Mouse (Mus musculus): ENCODE measurements around the gene Dscam.
"Not testable (repeated sequence)": the region's sequence is repeated elsewhere in the genome, so short reads cannot be mapped to it uniquely, and the experiment has no call there.

The Dscam gene

DNA sequence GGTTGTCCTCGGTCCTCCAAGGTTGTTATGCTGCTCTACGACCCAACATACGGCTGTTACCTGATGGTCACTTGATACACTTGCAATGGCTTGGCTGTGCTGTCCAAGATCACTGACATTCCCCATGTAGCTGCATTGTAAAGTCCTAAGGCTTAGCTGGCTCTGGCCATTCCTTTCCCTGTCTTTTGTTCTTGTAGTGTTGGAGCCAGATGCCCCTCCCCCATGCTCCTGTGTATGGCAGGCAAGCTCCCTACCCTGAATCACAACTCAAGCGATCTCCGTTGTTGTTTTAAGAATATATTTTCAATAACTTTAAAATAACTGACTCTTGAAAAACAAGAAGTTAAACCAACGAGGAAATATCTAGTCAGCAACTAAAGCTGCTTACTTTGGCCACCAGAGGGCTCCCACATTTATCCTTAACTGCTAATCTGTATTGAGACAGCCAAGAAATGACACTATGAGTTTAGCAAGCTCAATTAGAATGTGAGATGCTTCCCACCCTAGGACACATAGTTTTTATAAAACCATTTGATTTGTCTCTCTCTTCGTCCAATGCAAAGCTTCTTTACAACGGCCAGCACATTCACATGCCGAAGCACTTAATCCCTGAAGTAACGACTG lies 273.9 kb downstream of the Dscam start:
- no peak for DNase-seq (ENCODE audit: low read depth, low spot score)

DNA sequence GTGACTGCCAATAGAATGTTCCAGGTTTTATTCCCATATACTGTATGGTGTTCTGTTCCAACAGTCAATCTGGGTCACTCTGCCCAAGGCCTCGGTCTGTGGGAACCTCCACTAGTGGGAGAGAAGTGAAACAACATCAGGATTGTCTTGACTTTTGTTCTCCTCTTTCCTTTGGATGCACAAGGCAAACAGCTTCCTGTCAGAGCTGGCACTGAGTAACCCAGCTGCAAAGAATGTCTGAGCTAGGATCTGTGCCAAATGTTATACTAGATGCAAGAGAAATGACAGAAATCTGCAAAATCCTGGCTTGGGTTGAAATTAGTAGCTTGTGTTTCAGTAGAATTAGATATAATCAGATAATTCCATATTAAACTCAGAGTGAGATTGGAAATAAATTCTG lies 282.5 kb downstream of the Dscam start:
- DNase-seq (ENCODE audit: low read depth, low spot score), result no peak

DNA sequence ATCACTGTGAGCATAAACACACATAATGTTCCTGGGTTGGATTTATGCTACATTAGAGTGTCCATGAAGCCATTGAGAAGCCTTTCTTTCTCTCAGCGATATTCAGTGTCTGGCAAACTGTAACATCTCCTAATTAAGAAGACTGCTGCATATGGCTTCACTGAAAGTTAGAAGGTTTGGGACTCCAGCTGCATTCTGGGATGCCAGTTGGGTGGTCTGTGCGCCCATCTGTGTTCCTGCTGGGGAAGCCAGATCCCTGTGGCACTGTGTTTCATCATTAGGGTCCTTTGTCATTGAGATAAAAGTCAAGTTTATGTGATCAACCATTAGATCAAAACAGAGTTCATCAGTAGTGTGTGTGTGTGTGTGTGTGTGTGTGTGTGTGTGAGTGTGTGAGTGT lies 284.7 kb downstream of the Dscam start:
- no peak for DNase-seq (ENCODE audit: low read depth, low spot score)

DNA sequence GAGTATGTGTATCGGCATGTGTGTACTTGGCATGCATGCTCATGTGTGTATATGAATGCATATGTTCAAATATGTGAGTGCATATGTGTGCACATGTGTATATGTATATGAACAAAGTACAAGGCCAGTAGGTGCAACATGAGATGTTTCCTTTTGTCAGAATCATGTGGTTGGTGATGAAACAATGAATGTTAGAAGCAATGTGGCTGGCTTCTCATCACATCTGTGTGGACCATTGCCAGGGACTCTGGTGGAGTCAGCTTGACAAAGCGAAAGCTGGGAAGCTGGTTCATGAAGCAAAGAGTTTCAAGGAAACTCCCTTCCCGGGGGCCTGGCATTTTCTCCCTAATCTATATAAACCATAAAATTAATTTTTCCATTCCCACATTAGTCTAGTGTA lies 286.0 kb downstream of the Dscam start:
- DNase-seq (ENCODE audit: low read depth, low spot score), result not testable (repeated sequence)

DNA sequence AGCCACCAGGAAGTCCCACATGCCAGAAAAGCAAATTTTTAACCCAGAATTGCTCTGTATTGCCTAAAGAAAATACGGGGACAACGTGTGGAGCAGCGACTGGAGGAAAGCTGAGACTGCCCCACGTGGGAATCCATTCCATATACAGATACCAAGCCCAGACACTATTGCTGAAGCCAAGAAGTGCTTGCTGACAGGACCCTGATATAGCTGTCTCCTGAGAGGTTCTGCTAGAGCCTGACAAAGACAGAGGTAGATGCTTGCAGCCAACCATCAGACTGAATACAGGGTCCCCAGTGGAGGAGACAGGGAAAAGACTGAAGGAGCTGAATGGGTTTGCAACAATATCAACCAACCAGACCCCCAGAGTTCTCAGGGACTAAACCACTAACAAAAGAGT lies 293.3 kb downstream of the Dscam start:
- no peak for DNase-seq (ENCODE audit: low read depth, low spot score)

DNA sequence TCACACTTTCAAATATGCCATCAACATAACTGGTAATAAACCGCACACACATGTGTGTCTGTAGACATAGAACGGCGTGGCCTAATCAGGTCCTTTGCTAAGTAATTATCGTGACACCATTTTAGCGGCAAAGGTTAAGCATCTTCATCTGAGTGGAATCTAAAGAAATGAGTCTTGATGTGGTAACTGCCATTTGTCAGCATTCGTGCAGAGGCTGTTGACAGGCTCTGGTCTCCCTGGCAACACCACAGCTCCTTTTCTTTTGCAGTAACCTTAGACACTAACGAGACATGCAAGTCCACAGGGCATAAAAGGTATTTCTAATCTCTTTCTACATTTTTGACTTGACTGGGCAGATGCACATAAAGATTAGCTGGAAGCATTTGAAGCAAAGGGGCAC lies 297.8 kb downstream of the Dscam start:
- no peak for DNase-seq (ENCODE audit: low read depth, low spot score)

DNA sequence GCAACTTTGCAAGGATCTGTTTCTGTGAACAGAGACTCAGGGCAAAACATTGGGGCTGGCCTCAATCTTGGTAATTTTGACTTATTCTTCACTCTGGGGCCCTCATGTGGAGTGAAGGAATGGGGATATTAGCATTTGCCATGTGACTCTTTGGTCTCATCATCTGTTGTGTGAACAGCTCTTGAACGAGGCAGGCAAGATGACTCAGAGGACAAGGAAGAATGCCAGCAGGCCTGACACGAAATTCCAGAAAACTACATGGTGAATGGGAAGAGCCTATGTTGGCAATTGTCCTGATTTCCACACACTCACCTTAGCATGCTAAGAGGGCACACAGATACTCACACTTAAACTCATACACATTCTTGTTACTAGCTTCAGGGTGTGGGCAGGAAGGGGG lies 313.0 kb downstream of the Dscam start:
- no peak for DNase-seq (ENCODE audit: low read depth, low spot score)

DNA sequence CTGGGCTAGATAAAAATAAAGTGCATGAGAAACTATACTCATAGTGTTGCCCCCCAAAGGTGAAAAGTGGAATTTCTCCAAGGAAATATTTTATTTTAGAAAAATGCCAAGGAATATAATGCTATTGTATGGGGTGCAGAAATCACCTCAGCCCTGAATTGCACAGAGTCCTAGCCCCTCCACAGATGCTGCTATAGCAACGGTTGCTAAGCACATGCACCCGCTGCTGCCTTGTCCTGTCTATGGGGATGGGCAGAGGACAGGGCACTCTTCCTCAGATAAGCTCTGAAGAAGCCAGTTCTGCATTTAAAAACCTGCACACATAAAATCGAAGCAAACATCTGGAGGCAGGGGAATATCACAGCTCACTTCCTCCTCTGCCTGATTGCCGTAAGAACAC lies 315.5 kb downstream of the Dscam start:
- no peak for DNase-seq (ENCODE audit: low read depth, low spot score)

DNA sequence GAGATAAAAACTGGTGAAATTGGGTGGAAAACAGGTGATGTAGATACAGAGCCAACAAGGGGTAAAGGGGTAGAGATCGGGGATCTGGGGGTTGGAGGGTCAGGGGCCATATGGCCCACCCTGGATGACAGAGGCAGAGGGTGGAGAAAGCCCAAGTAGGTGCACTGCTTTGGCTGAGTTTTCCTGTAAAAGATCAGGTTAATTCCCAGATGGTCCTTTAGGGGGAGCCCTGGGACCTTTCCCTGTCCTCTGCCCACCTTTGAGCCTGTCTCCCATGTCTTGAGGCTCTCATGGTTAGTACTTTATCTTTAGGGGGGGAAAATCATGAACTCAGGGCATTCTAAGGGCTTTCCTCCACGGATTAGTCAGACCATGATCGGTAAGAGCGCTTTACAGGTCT lies 318.2 kb downstream of the Dscam start:
- DNase-seq (ENCODE audit: low read depth, low spot score), result peak; percentile 31

DNA sequence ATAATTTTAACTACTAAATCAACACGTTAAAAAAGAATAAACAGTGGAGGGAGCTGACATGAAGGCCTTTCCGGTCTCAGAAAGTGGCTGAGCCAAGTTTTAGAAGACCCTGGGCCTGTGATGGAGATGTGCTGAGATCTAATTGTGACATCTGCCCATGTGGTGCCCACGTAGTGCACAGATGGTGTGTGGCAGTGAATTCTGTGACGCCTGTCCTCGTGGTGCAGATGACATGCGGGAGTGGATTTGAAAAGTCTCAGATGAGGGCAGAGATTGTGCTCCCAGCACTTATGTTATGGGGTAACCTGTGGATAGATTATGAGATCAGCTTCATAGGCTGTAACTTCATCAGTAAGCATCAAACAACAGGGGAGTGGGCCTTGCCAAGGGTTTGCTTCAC lies 321.6 kb downstream of the Dscam start:
- DNase-seq (ENCODE audit: low read depth, low spot score), result no peak

DNA sequence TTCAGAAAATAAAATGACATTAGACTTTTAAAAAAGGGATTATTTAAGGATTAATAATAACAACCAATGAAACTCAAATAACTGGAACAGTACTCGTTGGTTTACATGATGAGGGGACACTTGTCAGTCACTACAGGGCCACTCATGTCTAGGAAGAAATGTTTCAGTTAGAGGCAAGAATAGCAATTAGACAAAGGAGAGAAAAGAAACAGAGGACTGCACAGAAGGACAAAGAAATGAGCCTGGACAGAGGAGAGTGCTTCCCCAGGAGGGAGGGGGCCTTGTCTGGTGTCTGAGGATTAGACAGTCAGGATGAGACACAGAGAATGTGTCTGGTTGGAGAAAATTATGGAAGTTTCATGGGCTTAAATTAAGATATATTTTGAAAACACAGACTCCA lies 324.0 kb downstream of the Dscam start:
- no peak for DNase-seq (ENCODE audit: low read depth, low spot score)

DNA sequence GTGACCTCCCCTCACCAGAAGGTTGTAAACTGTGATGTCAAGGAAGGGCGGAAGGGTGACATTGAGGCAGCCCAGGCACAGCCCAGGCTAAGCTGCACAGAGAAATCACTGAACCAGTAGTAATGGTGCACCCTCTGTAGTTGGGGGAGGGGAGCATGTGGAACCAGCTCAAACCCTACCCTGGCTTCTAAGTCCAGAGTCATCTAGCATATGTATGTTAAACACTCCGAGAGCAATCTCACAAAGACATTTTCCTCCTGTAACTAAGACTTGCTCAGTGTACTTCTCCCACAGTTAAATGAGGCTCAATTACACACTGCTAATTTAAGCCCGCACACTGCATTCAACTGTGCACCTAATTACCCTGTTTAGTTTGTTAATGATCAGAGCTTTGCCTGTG lies 324.4 kb downstream of the Dscam start:
- no peak for DNase-seq (ENCODE audit: low read depth, low spot score)

DNA sequence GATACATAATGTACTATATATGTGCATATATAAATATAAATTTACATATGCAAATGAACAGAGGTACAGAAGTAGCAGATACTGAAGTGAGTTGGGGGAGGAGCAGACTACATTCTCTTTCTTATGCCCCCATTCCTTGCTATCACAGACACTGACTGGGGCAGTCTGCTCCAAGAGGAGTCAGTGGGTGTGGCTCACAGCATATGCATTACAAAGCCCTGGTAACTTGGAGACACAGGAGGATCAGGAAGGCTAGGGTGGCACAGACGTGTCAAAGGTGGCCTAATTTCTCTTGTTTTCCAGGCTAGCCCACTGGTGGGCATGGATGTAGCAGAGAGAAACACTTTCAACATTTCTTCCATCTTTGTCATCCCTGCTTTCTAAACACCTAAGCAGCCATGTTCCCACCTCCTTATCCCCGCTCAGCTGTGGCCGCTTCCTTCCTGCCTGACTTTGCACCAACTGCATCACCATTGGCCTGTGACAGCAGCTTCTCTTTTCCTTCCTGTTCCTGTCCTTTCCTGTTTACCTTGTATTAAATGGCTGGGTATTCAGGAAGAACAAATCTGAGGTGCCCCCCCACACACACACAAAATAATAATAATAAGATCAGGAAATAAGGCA lies 325.0 kb downstream of the Dscam start:
- DNase-seq (ENCODE audit: low read depth, low spot score), result no peak

DNA sequence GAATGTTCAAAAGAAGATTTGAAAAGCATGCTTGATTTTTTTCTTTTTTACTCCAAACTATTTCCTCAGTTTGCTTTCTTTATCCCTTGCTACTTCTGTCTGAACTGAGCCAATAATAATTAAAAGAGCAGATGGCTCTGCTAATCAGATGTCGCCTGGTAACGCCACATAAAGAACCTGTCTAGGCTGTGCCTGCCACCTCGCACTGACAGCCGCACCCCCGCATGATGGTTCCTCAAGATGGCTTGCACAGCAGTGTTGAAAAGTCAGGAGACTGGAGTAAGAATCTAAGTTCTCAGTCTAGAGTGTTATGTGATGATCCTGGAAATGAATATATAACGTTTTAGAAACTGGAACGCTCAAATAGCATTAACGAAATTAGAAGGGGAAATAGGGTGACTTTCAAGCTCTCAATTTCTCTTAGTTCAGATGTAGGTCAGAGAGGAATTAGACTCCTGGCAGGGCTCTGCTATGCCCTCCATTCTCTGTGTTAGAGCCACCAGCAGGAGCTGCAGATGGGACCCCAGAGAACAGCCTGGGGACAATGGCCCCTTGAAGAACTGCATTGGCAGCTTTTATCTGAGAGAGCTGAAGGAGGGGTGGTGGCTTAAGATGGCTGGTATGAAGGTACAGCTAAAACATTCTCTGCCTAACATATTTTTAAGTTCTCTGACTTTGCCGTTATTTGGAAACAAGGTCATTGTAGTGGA lies 326.7 kb downstream of the Dscam start:
- DNase-seq (ENCODE audit: low read depth, low spot score), result no peak

DNA sequence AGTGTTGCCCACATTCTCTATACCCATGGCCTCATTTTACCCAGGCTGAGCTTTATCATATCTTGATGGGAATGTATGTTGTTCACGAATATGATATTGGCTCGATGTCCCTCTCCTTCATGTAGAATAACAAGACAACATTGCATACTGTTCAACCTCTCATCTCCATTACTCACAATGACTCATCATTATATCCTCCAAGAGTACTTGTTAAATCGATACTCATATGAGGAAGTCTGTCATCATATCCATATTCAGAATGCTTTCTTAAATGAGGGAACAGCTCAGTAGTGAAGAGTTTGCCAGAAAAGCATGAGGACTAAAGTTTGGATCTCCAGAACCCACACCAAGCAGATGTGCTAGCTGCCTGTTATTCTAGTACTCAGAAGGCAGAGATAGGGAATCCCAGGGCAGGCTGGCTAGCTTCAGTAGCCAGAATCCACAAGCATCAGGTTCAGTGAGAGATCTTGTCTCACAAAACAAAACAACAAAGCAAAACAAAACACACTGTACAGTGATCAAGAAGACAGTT lies 327.7 kb downstream of the Dscam start:
- DNase-seq (ENCODE audit: low read depth, low spot score), result no peak

DNA sequence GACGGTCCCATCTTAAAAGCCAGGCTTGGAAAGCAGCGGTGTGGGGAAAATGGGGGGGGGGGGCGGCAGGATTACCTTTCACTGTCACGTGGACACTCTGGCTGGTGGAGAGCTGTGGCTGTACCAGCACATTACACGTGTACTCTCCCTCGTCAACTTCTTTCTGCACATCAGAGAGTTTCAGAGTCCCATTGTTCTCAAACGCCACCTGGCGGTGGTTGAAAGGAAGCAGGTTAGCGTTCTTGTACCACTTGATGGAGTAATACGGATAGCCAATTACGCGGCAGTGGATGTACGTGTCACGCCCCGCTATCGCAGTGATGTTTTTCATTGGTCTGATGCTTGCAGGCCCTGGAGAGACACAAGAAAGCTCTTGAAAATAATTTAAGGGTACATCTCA lies 350.9 kb downstream of the Dscam start:
- peak; percentile 58 for DNase-seq (ENCODE audit: low read depth, low spot score)

DNA sequence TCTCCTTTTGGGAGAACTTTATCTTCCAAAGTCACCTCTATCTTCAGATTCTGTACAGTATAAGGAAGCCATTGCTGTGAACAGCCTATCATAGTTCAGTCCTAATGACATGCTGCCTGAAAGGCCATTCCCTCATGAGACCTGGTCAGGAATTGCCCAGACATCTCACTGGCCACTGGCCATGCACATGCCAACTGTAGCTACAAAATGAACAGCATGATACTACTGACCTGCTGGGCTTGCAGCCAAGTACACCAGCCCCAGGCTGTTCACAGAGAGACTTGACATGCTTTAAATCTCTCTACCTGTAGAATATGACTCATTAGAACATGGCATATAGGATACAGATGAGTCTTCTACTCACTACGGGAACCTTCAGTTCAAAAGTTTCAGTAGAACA lies 364.3 kb downstream of the Dscam start:
- DNase-seq (ENCODE audit: low read depth, low spot score), result no peak

DNA sequence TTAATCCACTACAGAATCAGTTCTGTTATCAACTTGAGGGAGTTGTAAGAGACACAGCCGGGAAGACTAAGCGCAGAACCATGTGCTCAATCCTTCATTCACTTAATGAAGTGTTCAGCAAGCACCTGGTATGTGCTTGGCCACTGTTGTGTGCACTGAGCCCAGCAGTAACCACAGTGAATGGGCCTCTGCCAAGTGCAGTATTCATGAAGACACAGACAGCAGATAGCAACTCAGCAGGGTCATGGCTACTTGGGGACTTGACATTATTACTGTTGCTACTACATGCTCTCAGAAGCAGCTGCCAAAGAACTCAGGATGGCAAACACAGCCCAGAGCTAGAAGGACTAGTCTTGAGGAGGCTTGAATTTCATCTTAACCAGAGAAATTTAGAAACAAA lies 367.9 kb downstream of the Dscam start:
- no peak for DNase-seq (ENCODE audit: low read depth, low spot score)

DNA sequence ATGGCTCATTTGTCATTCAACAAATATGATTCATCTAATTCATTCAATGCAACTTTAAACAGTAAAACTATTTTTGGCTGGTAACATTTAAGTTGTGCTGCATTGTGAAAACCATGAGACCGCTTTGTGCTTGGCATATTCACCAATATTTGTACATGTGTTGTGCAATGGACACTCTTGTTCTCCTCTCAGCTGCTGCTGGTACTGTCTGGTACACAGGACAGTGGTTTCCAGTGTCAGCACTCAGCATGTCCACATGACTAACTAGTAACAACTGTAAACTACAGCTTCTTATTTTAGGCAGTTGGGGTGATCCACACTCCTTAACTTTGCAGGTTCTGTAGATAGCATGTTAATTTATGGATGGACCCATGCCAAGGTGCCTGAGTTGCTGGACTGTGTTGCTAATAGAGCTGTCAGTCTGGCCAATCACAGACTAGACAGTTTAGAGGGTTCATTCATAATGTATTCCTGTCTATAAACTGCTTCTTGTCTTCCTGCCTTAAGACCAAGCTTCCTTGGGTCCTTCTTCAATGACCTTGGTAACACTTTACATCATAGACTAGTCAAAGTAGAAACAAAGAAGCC lies 368.8 kb downstream of the Dscam start:
- DNase-seq (ENCODE audit: low read depth, low spot score), result no peak

DNA sequence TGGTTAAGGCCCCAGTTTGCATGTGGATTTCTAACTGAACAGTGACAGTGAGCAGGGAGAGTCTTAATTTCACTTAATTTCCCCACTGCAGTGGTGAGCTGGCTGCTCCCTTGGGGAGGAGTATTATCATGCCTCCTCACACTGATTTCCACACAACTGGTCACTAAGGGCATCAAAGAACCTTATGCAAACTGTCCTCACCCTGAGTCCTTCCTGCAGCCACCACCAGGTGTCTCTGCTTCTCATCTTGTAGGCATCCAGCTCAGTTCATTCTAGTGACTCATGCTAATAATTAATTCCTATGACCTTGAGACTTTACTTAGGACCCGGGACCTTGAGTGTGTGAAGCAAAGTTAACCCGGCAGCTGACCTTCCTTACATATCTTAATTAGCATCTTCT lies 375.1 kb downstream of the Dscam start:
- peak; percentile 11 for DNase-seq (ENCODE audit: low read depth, low spot score)

DNA sequence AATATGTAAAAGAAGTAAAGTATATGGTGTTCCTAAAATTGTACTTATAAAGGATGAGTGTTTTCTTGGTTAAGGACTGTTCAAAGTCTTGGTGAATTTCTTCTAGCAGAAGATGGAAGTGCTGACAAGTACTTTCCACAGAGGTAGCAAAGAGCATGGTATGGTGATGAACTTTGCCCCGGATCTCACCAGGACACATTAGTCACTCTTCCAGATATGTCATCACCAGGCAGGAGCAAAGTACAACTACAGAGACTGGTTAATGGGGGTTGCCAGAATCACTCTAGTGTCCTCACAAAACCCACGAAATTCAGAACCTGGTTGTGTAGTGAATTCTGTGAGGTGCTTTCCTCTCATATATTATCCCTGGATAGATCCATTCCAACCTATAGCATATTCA lies 379.2 kb downstream of the Dscam start:
- no peak for DNase-seq (ENCODE audit: low read depth, low spot score)

DNA sequence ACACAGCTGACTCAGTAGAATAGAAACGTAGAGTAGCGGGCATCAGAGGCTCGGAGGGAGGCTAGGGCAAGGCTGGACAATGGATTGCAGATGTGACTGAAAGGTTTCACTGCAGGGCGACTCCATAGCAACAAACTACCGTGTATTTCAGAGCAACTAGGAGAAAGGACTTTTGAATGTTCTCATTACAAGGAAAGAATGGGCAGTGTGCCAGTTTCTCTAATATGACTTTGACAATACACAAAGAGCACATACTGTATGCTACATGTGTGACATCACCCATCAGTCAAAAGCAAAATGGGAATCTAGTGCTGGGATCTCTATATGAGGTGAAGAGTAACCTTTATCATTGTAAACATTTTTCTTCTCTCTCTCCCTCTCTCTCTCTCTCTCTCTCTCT lies 382.3 kb downstream of the Dscam start:
- no peak for DNase-seq (ENCODE audit: low read depth, low spot score)

DNA sequence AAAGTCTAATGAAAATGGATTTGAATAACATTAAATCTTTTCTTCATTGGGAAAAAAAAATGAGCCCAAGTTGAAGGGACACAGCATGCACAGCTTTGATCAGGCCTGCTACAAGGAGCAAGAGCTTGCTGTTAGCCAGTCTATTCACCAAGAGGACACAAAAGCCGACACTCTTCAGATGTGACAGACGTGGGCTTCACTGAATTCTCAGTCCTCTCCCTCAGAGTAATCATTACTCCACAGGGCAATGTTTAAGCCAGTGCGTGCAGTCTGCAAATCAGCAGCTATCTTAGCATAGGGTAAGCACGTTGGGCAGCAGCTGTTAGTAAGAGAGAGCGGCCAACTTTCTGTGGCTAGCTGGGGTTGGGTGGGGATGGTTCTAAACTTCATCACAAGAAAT lies 391.5 kb downstream of the Dscam start:
- no peak for DNase-seq (ENCODE audit: low read depth, low spot score)

Measured in embryo, embryonic 11.5 days (tissue).